Mouse (Mus musculus) midbrain, embryonic 16.5 days (tissue): ENCODE results near the gene Pacsin1. TPM values are rescaled to one million over a fixed set of nuclear protein-coding genes. Genes with fewer than 3 reads are reported as not detected.
A peak's percentile ranks its signal among the peaks of the same experiment; 100 is the strongest.

ENCODE experiments used
- ATAC-seq: fragments of 200-750 bp; cut with Nextera tagmentation; 2 replicates; pipeline ENCODE4 v1.8.0; 2017; ENCODE audit warnings: moderate TSS enrichment
- H3K27ac ChIP-seq: fragments of 300-500 bp; sonication (generic); 2 replicates; pipeline ENCODE4 v1.5.1; 2014; ENCODE audit warnings: mild to moderate bottlenecking, low read length, mixed read lengths
- H3K27me3 ChIP-seq: fragments of 300-500 bp; sonication (generic); 2 replicates; pipeline ENCODE4 v1.6.1; 2014; ENCODE audit warnings: low read depth, low read length, mixed read lengths; ENCODE audit not compliant: control insufficient read depth, insufficient read depth
- H3K36me3 ChIP-seq: fragments of 300-500 bp; sonication (generic); 2 replicates; pipeline ENCODE4 v1.6.1; 2014; ENCODE audit warnings: mild to moderate bottlenecking, low read length, moderate library complexity, mixed read lengths; ENCODE audit not compliant: control insufficient read depth, insufficient read depth
- H3K4me1 ChIP-seq: fragments of 300-500 bp; sonication (generic); 2 replicates; pipeline ENCODE4 v1.6.1; 2014; ENCODE audit warnings: mild to moderate bottlenecking, low read length, mixed read lengths; ENCODE audit not compliant: control insufficient read depth, insufficient read depth
- H3K4me2 ChIP-seq: fragments of 300-500 bp; sonication (generic); 2 replicates; pipeline ENCODE4 v1.6.1; 2014; ENCODE audit warnings: mild to moderate bottlenecking, low read length, mixed read lengths
- H3K4me3 ChIP-seq: fragments of 300-500 bp; sonication (generic); 2 replicates; pipeline ENCODE4 v1.5.1; 2014; ENCODE audit warnings: low read depth, mild to moderate bottlenecking, low read length, moderate library complexity, mixed read lengths
- H3K9ac ChIP-seq: fragments of 300-500 bp; sonication (generic); 2 replicates; pipeline ENCODE4 v1.6.1; 2014; ENCODE audit warnings: low read depth, low read length, mixed read lengths
- H3K9me3 ChIP-seq: fragments of 300-500 bp; sonication (generic); replicated peaks from 2 replicates; pipeline ENCODE4 v1.6.1; 2014; ENCODE audit warnings: mild to moderate bottlenecking, low read length, mixed read lengths; ENCODE audit not compliant: control insufficient read depth, poor library complexity, severe bottlenecking
- WGBS: fragments of 180-500 bp; shearing (Covaris S2); extraction: QIAGEN DNeasy Blood & Tissue Kit; methylation state at CpG from one replicate; pipeline ENCODE4 v1.1.7; 2014; 5-methylcytosine and 5-hydroxymethylcytosine counted together
- polyA plus RNA-seq: library from polyadenylated mRNA; unstranded; fragments of >200 nt; fragmentation: Nextera tagmentation; extraction: Ambion mirVana; gene quantifications from 2 replicates; pipeline ENCODE4 v1.2.1, GENCODE M21; 2015

Gene Pacsin1
- polyA plus RNA-seq, 1 experiment from 2014 or later, result 67.7 TPM

- 42% methylated on average over 5 of the region's 6 CpGs for WGBS
- Histone ChIP-seq H3K9ac (no peak overlapping the region), H3K4me2 (0 out of 2 replicates have a peak overlapping the region, but pooled peaks have one; percentile 6), H3K4me1 (peaks cover 5% of the 10 kb centered on the region; the same call in 1 of the 2 replicates), H3K27ac (peak overlapping the region; percentile 64), H3K27me3 (no peaks in the 10 kb centered on the region), H3K9me3 (no peaks in the 10 kb centered on the region), H3K4me3 (no peak overlapping the region), H3K36me3 (no peaks in the 10 kb centered on the region)
- ATAC-seq, result no peak
These were observed 12.2 kb upstream of the Pacsin1 start for GRCm38 (mm10) chr17:27643101-27643500.

- H3K9ac ChIP-seq, result no peak overlapping the region
- H3K36me3 ChIP-seq, result no peaks in the 10 kb centered on the region
- peaks cover 5% of the 10 kb centered on the region; the same call in 1 of the 2 replicates for H3K4me1 ChIP-seq
- no peak overlapping the region for H3K4me2 ChIP-seq
- 85% methylated on average over 9 of the region's 9 CpGs for WGBS
- H3K9me3 ChIP-seq, result no peaks in the 10 kb centered on the region
- no peaks in the 10 kb centered on the region for H3K27me3 ChIP-seq
- ATAC-seq, result no peak
- no peak overlapping the region for H3K27ac ChIP-seq
- no peak overlapping the region for H3K4me3 ChIP-seq
These were observed 11.6 kb upstream of the Pacsin1 start for GRCm38 (mm10) chr17:27643756-27644155.

DNA sequence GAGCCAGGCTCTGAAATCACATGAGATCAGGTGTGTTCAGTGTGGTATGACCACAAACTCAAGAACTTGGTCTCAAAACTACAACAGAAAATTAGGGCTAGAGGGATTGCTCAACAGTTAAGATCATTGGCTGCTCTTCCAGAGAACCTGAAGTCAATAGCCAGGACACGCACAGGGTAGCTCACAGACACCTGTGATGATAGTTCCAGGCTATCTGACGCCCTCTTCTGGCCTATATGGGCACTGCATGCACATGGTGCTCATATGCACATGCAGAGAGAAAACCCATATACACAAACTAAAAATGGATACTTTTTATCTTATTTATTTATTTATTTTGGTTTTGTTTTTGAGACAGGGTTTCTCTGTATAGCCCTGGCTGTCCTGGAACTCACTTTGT is 10.7 kb upstream of the Pacsin1 start:
- Histone ChIP-seq H3K27me3 (no peaks in the 10 kb centered on the region), H3K4me3 (no peak overlapping the region), H3K4me1 (peaks cover 5% of the 10 kb centered on the region; the same call in 1 of the 2 replicates), H3K9ac (no peak overlapping the region), H3K27ac (no peak overlapping the region), H3K36me3 (no peaks in the 10 kb centered on the region), H3K4me2 (no peak overlapping the region), H3K9me3 (no peaks in the 10 kb centered on the region)
- ATAC-seq, result no peak
- WGBS, result 37% methylated on average over 2 of the region's 2 CpGs

GRCm38 (mm10) chr17:27645807-27646206 is 9.5 kb upstream of the Pacsin1 start:
- Histone ChIP-seq H3K27me3 (no peaks in the 10 kb centered on the region), H3K36me3 (no peaks in the 10 kb centered on the region), H3K4me3 (no peak overlapping the region), H3K9me3 (no peaks in the 10 kb centered on the region), H3K4me1 (peaks cover 5% of the 10 kb centered on the region; the same call in 1 of the 2 replicates), H3K27ac (no peak overlapping the region), H3K4me2 (no peak overlapping the region), H3K9ac (no peak overlapping the region)
- ATAC-seq, result no peak
- 45% methylated on average over 7 of the region's 7 CpGs for WGBS

DNA sequence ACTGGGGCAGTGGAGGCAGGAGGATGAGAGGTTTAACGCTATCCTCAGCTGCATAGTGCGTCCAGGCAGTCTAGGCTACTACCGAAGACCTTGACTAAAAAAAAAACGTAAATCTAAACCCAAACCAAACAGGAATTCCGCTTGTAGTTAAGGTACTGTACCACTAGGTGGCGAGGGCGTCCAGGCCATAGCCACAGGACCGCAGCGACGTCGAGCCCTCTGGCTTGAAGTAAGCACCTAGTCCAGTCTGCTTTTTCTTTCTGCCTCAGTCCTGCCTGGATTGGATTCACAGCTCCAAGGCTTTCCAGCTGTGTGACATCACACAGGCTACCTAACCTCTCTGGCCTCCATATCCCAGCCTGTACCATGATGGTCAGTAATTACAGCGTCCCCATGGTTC is 5.1 kb upstream of the Pacsin1 start:
- Histone ChIP-seq H3K36me3 (no peaks in the 10 kb centered on the region), H3K27ac (no peak overlapping the region), H3K4me2 (no peak overlapping the region), H3K9me3 (no peaks in the 10 kb centered on the region), H3K4me1 (peaks cover 7% of the 10 kb centered on the region), H3K4me3 (no peak overlapping the region), H3K27me3 (no peaks in the 10 kb centered on the region), H3K9ac (no peak overlapping the region)
- ATAC-seq, result no peak
- WGBS, result 12% methylated on average over 12 of the region's 12 CpGs

- no peak for ATAC-seq
- Histone ChIP-seq H3K27ac (no peak overlapping the region), H3K27me3 (no peaks in the 10 kb centered on the region), H3K4me3 (no peak overlapping the region), H3K4me2 (no peak overlapping the region), H3K9me3 (no peaks in the 10 kb centered on the region), H3K36me3 (no peaks in the 10 kb centered on the region), H3K9ac (no peak overlapping the region), H3K4me1 (peaks cover 7% of the 10 kb centered on the region)
- WGBS, result 86% methylated on average over 13 of the region's 13 CpGs
These were observed 4.7 kb upstream of the Pacsin1 start for GRCm38 (mm10) chr17:27650586-27650985.

DNA sequence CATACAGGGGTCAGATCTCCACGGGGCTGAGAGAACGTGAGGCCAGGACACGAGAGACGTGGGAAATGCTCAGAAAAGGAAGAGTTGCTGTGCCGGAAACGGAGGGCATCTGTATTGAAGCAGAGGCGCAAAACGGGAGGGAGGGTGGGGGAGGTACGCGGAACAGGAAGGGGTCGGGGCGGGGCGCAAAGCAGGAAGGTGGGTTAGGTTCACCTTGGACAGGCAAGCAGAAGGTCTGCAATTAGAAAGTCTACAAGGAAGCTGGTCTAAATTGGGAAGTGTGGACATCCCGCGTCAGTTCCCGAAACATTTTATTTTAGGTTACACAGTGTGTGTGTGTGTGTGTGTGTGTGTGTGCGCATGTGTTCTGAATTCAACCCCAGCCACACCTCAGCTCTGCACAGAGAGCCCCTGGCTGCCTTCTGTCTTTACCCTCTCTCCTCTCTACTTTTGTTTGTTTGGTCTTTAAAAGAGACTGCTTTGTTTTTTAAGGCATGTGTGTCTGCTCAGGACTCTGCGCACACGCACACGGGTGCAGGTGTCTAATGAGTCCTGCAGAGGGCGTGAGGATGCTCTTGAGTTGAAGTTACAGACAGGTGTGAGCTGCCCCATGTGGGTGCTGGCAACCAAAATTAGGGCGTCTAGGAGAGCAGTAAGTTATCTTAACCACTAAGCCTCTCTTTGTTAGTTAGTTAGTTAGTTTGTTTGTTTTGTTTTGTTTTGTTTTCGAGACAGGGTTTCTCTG is 3.1 kb upstream of the Pacsin1 start:
- no peak for ATAC-seq
- Histone ChIP-seq H3K4me3 (no peak overlapping the region), H3K4me2 (no peak overlapping the region), H3K36me3 (no peaks in the 10 kb centered on the region), H3K9ac (no peak overlapping the region), H3K9me3 (no peaks in the 10 kb centered on the region), H3K27ac (no peak overlapping the region), H3K4me1 (peaks cover 10% of the 10 kb centered on the region), H3K27me3 (no peaks in the 10 kb centered on the region)
- WGBS, result 91% methylated on average over 23 of the region's 23 CpGs

- ATAC-seq, result no peak
- Histone ChIP-seq H3K4me2 (no peak overlapping the region), H3K4me3 (no peak overlapping the region), H3K27me3 (no peaks in the 10 kb centered on the region), H3K9me3 (no peaks in the 10 kb centered on the region), H3K4me1 (peaks cover 10% of the 10 kb centered on the region), H3K27ac (no peak overlapping the region), H3K36me3 (no peaks in the 10 kb centered on the region), H3K9ac (no peak overlapping the region)
- WGBS, result 77% methylated on average over 10 of the region's 10 CpGs
These were observed 1.9 kb upstream of the Pacsin1 start for GRCm38 (mm10) chr17:27653253-27653959.

- Histone ChIP-seq H3K27me3 (no peaks in the 10 kb centered on the region), H3K9ac (peak overlapping the region; percentile 88), H3K36me3 (no peaks in the 10 kb centered on the region), H3K4me2 (peak overlapping the region; percentile 67), H3K4me1 (peaks cover 10% of the 10 kb centered on the region), H3K4me3 (peak overlapping the region; percentile 80), H3K27ac (peak overlapping the region; percentile 51; the same call in 1 of the 2 replicates), H3K9me3 (no peaks in the 10 kb centered on the region)
- 5% methylated on average over 14 of the region's 14 CpGs for WGBS
- ATAC-seq, result peak; percentile 46
These were observed 696 bp downstream of the Pacsin1 start for GRCm38 (mm10) chr17:27656011-27656399.
